Mouse (Mus musculus): ENCODE results near the gene Gar1. TPM values are rescaled to one million over a fixed set of nuclear protein-coding genes. Genes with fewer than 3 reads are reported as not detected.

The Gar1 gene
- polyA plus RNA-seq, 1 experiment from 2014 or later = 110 TPM

- no peak overlapping the region for H3K4me3 ChIP-seq (replicated peaks)
Observed at GRCm38 (mm10) chr3:129836051-129836697, 5.0 kb upstream of the Gar1 start.

GRCm38 (mm10) chr3:129835388-129835934 is 4.3 kb upstream of the Gar1 start, which contains the start of gene Cfi:
Gene Cfi (plus strand): TSS chr3:129835884.
- H3K27me3 ChIP-seq = no peaks in the 10 kb centered on the region
- H3K9ac ChIP-seq (replicated peaks) = no peak within 1 kb of the TSS
- ATAC-seq (ENCODE audit: insufficient number of reproducible peaks, insufficient read depth, low FRiP score, low TSS enrichment, low read depth) = no peak
- no peak within 1 kb of the TSS for H3K27ac ChIP-seq
- H3K4me2 ChIP-seq = 0 out of 2 replicates have a peak within 1 kb of the TSS, but pooled peaks have one; percentile 2
- no peaks in the 10 kb centered on the region for H3K36me3 ChIP-seq
- no peak within 1 kb of the TSS for H3K4me3 ChIP-seq (replicated peaks)
- H3K9me3 ChIP-seq = no peaks in the 10 kb centered on the region
- WGBS = 72% methylated on average over 6 of the region's 6 CpGs
- H3K4me1 ChIP-seq (replicated peaks) = no peaks in the 10 kb centered on the region

More at GRCm38 (mm10) chr3:129836051-129836697, 5.0 kb upstream of the Gar1 start:
- Histone ChIP-seq H3K4me2 (0 out of 2 replicates have a peak overlapping the region, but pooled peaks have one; percentile 2), H3K9ac (replicated peaks) (no peak overlapping the region), H3K36me3 (no peaks in the 10 kb centered on the region), H3K27me3 (no peaks in the 10 kb centered on the region), H3K4me1 (replicated peaks) (no peaks in the 10 kb centered on the region), H3K9me3 (no peaks in the 10 kb centered on the region), H3K27ac (no peak overlapping the region)
- ATAC-seq (ENCODE audit: insufficient number of reproducible peaks, insufficient read depth, low FRiP score, low TSS enrichment, low read depth) = no peak
- WGBS = 20% methylated on average over 11 of the region's 11 CpGs

GRCm38 (mm10) chr3:129830626-129831025 is 570 bp downstream of the Gar1 start:
- no peaks in the 10 kb centered on the region for H3K9me3 ChIP-seq
- H3K36me3 ChIP-seq = peaks cover 25% of the 10 kb centered on the region
- peak overlapping the region; percentile 76 for H3K4me2 ChIP-seq
- H3K9ac ChIP-seq (replicated peaks) = peak overlapping the region; percentile 84
- no peak for ATAC-seq (ENCODE audit: insufficient number of reproducible peaks, insufficient read depth, low FRiP score, low TSS enrichment, low read depth)
- no peaks in the 10 kb centered on the region for H3K27me3 ChIP-seq
- H3K27ac ChIP-seq = peak overlapping the region; percentile 90
- H3K4me3 ChIP-seq (replicated peaks) = peak overlapping the region; percentile 84
- WGBS = 1% methylated on average over 45 of the region's 45 CpGs
- H3K4me1 ChIP-seq (replicated peaks) = peaks cover 12% of the 10 kb centered on the region

- no peak for ATAC-seq (ENCODE audit: insufficient number of reproducible peaks, insufficient read depth, low FRiP score, low TSS enrichment, low read depth)
- H3K36me3 ChIP-seq = peaks cover 47% of the 10 kb centered on the region
Observed at GRCm38 (mm10) chr3:129827691-129828090, 3.5 kb downstream of the Gar1 start.

GRCm38 (mm10) chr3:129826691-129827090 is 4.5 kb downstream of the Gar1 start:
- H3K27ac ChIP-seq = no peak overlapping the region
- 91% methylated on average over 10 of the region's 10 CpGs for WGBS
- peaks cover 12% of the 10 kb centered on the region for H3K4me1 ChIP-seq (replicated peaks)
- H3K9ac ChIP-seq (replicated peaks) = no peak overlapping the region
- peaks cover 49% of the 10 kb centered on the region for H3K36me3 ChIP-seq
- no peaks in the 10 kb centered on the region for H3K27me3 ChIP-seq
- no peaks in the 10 kb centered on the region for H3K9me3 ChIP-seq
- no peak overlapping the region for H3K4me2 ChIP-seq
- no peak overlapping the region for H3K4me3 ChIP-seq (replicated peaks)
- ATAC-seq (ENCODE audit: insufficient number of reproducible peaks, insufficient read depth, low FRiP score, low TSS enrichment, low read depth) = no peak

More at GRCm38 (mm10) chr3:129827691-129828090, 3.5 kb downstream of the Gar1 start:
- H3K4me3 ChIP-seq (replicated peaks) = no peak overlapping the region
- H3K27me3 ChIP-seq = no peaks in the 10 kb centered on the region
- no peak overlapping the region for H3K4me2 ChIP-seq
- 98% methylated on average over 5 of the region's 5 CpGs for WGBS
- H3K9ac ChIP-seq (replicated peaks) = no peak overlapping the region
- H3K4me1 ChIP-seq (replicated peaks) = peaks cover 12% of the 10 kb centered on the region
- no peaks in the 10 kb centered on the region for H3K9me3 ChIP-seq
- H3K27ac ChIP-seq = no peak overlapping the region

- Histone ChIP-seq H3K4me3 (replicated peaks) (no peak overlapping the region), H3K9me3 (no peaks in the 10 kb centered on the region), H3K27me3 (no peaks in the 10 kb centered on the region), H3K4me2 (no peak overlapping the region), H3K27ac (no peak overlapping the region), H3K4me1 (replicated peaks) (peaks cover 8% of the 10 kb centered on the region), H3K36me3 (peaks cover 49% of the 10 kb centered on the region), H3K9ac (replicated peaks) (no peak overlapping the region)
- WGBS = 95% methylated on average over 10 of the region's 10 CpGs
- no peak for ATAC-seq (ENCODE audit: insufficient number of reproducible peaks, insufficient read depth, low FRiP score, low TSS enrichment, low read depth)
Observed at GRCm38 (mm10) chr3:129824891-129825290, 6.3 kb downstream of the Gar1 start.

- Histone ChIP-seq H3K27ac (no peak overlapping the region), H3K4me1 (replicated peaks) (0 out of 2 replicates have a peak, but pooled peaks cover under 1% of the 10 kb centered on the region), H3K36me3 (peaks cover 49% of the 10 kb centered on the region), H3K9me3 (no peaks in the 10 kb centered on the region), H3K4me3 (replicated peaks) (no peak overlapping the region), H3K9ac (replicated peaks) (no peak overlapping the region), H3K4me2 (no peak overlapping the region), H3K27me3 (no peaks in the 10 kb centered on the region)
- WGBS = 95% methylated on average over 4 of the region's 4 CpGs
- ATAC-seq (ENCODE audit: insufficient number of reproducible peaks, insufficient read depth, low FRiP score, low TSS enrichment, low read depth) = no peak
Observed at GRCm38 (mm10) chr3:129824146-129824545, 7.0 kb downstream of the Gar1 start.

GRCm38 (mm10) chr3:129823293-129823692 is 7.9 kb downstream of the Gar1 start:
- no peak for ATAC-seq (ENCODE audit: insufficient number of reproducible peaks, insufficient read depth, low FRiP score, low TSS enrichment, low read depth)
- Histone ChIP-seq H3K36me3 (peaks cover 43% of the 10 kb centered on the region), H3K27ac (no peak overlapping the region), H3K4me2 (no peak overlapping the region), H3K4me1 (replicated peaks) (no peaks in the 10 kb centered on the region), H3K9me3 (no peaks in the 10 kb centered on the region), H3K4me3 (replicated peaks) (no peak overlapping the region), H3K27me3 (no peaks in the 10 kb centered on the region), H3K9ac (replicated peaks) (no peak overlapping the region)
- 60% methylated on average over 5 of the region's 5 CpGs for WGBS

GRCm38 (mm10) chr3:129822206-129822775 is 8.9 kb downstream of the Gar1 start, which contains the start of gene Rrh:
Gene Rrh (minus strand): TSS chr3:129822587.
- H3K9me3 ChIP-seq = no peaks in the 10 kb centered on the region
- H3K4me1 ChIP-seq (replicated peaks) = no peaks in the 10 kb centered on the region
- no peak for ATAC-seq (ENCODE audit: insufficient number of reproducible peaks, insufficient read depth, low FRiP score, low TSS enrichment, low read depth)
- no peak within 1 kb of the TSS for H3K27ac ChIP-seq
- H3K9ac ChIP-seq (replicated peaks) = no peak within 1 kb of the TSS
- peaks cover 36% of the 10 kb centered on the region for H3K36me3 ChIP-seq
- WGBS = 94% methylated on average over 11 of the region's 11 CpGs
- no peak within 1 kb of the TSS for H3K4me3 ChIP-seq (replicated peaks)
- no peak within 1 kb of the TSS for H3K4me2 ChIP-seq
- H3K27me3 ChIP-seq = no peaks in the 10 kb centered on the region

- H3K4me3 ChIP-seq (replicated peaks) = no peak overlapping the region
- H3K4me1 ChIP-seq (replicated peaks) = no peaks in the 10 kb centered on the region
- H3K4me2 ChIP-seq = no peak overlapping the region
- no peaks in the 10 kb centered on the region for H3K9me3 ChIP-seq
- H3K9ac ChIP-seq (replicated peaks) = no peak overlapping the region
- no peak for ATAC-seq (ENCODE audit: insufficient number of reproducible peaks, insufficient read depth, low FRiP score, low TSS enrichment, low read depth)
- 84% methylated on average over 8 of the region's 8 CpGs for WGBS
- H3K36me3 ChIP-seq = peaks cover 34% of the 10 kb centered on the region
- no peak overlapping the region for H3K27ac ChIP-seq
- no peaks in the 10 kb centered on the region for H3K27me3 ChIP-seq
Observed at GRCm38 (mm10) chr3:129821736-129822135, 9.5 kb downstream of the Gar1 start.

GRCm38 (mm10) chr3:129820847-129821246 is 10.3 kb downstream of the Gar1 start:
- WGBS = 74% methylated on average over 9 of the region's 9 CpGs
- no peak for ATAC-seq (ENCODE audit: insufficient number of reproducible peaks, insufficient read depth, low FRiP score, low TSS enrichment, low read depth)
- H3K27me3 ChIP-seq = no peaks in the 10 kb centered on the region
- no peaks in the 10 kb centered on the region for H3K9me3 ChIP-seq
- H3K9ac ChIP-seq (replicated peaks) = no peak overlapping the region
- 0 out of 2 replicates have a peak overlapping the region, but pooled peaks have one; percentile 45 for H3K27ac ChIP-seq
- no peak overlapping the region for H3K4me3 ChIP-seq (replicated peaks)
- H3K36me3 ChIP-seq = peaks cover 26% of the 10 kb centered on the region
- no peak overlapping the region for H3K4me2 ChIP-seq
- H3K4me1 ChIP-seq (replicated peaks) = no peaks in the 10 kb centered on the region

Measured in limb, embryonic 12.5 days (tissue).